Mouse (Mus musculus): ENCODE measurements around the gene Nop58.

Nop58 gene

DNA sequence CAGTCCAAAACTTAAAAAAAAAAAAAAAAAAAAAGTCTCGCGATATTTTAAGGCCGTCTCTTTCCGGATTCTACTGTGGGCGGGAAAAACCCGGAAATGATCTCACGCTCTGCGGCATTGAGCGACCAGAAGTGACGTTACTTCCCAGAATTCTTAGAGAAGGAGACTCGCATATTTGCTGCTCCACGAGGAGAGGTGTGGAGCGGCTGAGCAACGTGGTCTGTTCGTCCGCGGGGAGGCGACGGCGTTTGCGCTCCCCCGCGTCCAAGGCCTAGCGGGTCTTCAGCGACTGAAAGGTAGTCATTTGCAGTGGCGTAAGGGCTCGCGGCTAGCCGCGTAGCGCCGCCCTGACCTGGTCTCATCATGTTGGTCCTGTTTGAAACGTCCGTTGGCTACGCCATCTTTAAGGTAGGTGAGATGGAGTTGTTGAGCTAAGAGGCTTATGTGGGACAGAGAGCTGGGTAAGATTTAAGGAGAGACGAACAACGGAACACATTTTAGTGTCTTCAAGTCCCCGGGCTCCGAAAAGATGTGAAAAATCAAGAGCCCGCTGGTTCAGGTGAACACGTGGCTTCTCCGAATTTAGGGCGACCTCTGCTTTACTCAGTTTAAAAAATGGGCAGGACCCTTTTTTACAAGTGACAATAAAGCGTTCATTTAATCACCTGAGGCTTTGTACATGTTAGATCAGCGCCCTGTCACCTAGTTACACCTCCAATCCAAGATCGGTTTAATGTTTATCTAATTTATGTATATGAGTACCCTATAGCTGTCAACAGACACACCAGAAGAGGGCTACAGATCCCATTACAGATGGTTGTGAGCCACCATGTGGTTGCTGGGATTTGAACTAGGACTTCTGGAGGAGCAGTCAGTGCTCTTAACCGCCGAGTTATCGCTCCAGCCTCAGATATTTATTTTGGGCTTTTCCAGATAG lies at the start of gene Nop58:
Gene Nop58 (plus strand): TSS at position 153 of the 937 bp plus-strand sequence.
- CTCF ChIA-PET, result interaction anchor here in 3 of 4 experiments (0.6 to 1.2 kb wide), 6 partner anchors 10 to 219 kb away, joined by 4 to 5 read pairs (median 4); no protein-coding TSS in a partner anchor

DNA sequence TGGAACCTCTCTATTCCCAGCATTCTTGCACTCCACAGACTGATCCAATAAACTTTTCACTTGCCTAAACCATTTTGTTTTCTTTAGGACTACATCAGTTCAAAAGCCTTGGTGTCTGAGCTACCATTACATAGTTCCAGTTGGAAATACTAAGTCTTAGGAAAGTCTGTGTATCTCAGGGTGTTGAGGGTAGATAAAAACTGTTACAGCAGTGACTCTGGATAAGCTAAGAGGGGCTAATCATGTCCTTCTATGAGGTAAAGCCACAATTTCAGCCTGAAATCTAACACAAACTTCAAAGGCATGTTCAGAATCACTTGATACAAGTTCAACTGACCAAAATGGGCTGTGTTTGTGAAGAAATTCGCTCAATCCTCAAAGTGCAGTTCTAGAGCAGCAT lies 48.4 kb upstream of the Nop58 start:
- ChIA-PET CTCF (interaction anchor here in 3 of 4 experiments (0.6 to 1.2 kb wide), 4 partner anchors 13 to 69 kb away, joined by 3 to 5 read pairs (median 3); no protein-coding TSS in a partner anchor), POLR2A (interaction anchor here in 2 of 4 experiments (0.5 to 3.4 kb wide), 8 partner anchors 9 to 399 kb away, joined by 3 to 20 read pairs (median 4); partner anchors contain the start of genes Als2 (in 1 of the 2) and Nop58 (in 1 of the 2))

More for the DNA sequence above, at the start of gene Nop58:
- POLR2A ChIA-PET, result interaction anchor here (0.5 to 34.4 kb wide), 82 partner anchors 7 to 1455 kb away, joined by 3 to 1508 read pairs (median 4); partner anchors contain the start of genes Als2 (in 2 of the 4), Stradb (in 2 of the 4), Sumo1 (in 2 of the 4) and Trak2 (in 2 of the 4)

DNA sequence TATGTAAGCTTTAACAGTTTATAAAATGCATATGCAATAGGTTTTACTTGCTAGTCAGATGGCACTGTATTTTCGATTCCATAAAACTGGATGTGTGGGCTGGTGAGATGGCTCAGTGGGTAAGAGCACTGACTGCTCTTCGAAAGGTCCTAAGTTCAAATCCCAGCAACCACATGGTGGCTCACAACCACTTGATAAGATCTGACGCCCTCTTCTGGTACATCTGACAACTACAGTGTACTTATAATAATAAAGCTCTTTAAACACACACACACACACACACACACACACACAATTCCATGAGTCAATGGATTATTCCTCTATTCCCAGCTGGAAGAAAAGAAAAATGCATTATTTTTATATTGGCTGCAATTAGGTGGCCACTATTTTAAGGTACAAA lies 46.4 kb upstream of the Nop58 start:
- POLR2A ChIA-PET, result interaction anchor here in 2 of 4 experiments (0.8 to 1.4 kb wide), 10 partner anchors 9 to 401 kb away, joined by 3 to 4 read pairs (median 3); partner anchors contain the start of gene Als2 (in 1 of the 2)
- CTCF ChIA-PET, result interaction anchor here (0.5 to 1.2 kb wide), 11 partner anchors 10 to 1088 kb away, joined by 3 to 5 read pairs (median 3); partner anchors contain the start of gene Als2 (in 1 of the 4)

DNA sequence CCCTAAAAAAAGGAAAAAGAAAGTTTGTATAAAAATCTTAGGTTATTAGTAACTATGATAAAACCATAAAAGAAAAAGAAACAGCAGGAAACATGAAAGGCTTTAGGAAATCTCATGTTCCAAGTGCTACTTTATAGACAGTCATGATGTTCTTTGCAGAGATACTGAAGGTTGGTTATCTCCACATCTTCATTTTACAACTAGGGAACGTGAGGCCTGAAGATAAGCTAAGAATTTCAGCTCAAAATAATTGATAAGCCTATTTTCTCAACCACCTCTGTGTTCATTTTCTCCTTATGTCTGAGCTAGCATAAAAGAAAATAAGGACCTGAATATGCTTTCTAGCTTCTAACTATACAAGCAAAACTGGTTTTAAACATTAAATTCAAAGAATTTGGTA lies 42.3 kb upstream of the Nop58 start:
- POLR2A ChIA-PET, result interaction anchor here in 3 of 4 experiments (0.5 to 2.4 kb wide), 6 partner anchors 9 to 682 kb away, joined by 3 to 12 read pairs (median 3); no protein-coding TSS in a partner anchor
- CTCF ChIA-PET, result interaction anchor here in 2 of 4 experiments (0.7 to 1.0 kb wide), 2 partner anchors 29 to 30 kb away, joined by 3 to 4 read pairs; no protein-coding TSS in a partner anchor

DNA sequence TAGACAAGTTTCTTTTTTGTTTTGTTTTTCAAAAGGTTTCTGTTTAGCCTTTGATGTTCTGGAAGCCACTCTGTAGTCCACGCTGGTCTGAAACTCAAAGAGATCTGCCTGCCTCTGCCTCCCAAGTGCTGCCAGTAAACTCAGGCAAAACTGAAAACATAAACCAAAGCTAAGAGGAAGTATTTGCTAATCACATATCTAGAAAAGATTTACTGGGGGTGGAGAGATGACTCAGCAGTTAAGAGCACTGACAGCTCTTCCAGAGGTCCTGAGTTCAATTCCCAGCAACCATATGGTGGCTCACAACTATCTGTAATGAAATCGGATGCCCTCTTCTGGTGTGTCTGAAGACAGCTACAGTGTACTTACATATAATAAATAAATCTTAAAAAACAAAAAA lies 38.3 kb upstream of the Nop58 start:
- CTCF ChIA-PET, result interaction anchor here in 3 of 4 experiments (0.5 to 2.3 kb wide), 3 partner anchors 11 to 180 kb away, joined by 4 to 11 read pairs (median 8); no protein-coding TSS in a partner anchor
- POLR2A ChIA-PET, result interaction anchor here in 2 of 4 experiments (0.6 to 7.6 kb wide), 20 partner anchors 11 to 409 kb away, joined by 3 to 52 read pairs (median 4); partner anchors contain the start of genes Nop58 (in 2 of the 2) and Als2 (in 1 of the 2)

DNA sequence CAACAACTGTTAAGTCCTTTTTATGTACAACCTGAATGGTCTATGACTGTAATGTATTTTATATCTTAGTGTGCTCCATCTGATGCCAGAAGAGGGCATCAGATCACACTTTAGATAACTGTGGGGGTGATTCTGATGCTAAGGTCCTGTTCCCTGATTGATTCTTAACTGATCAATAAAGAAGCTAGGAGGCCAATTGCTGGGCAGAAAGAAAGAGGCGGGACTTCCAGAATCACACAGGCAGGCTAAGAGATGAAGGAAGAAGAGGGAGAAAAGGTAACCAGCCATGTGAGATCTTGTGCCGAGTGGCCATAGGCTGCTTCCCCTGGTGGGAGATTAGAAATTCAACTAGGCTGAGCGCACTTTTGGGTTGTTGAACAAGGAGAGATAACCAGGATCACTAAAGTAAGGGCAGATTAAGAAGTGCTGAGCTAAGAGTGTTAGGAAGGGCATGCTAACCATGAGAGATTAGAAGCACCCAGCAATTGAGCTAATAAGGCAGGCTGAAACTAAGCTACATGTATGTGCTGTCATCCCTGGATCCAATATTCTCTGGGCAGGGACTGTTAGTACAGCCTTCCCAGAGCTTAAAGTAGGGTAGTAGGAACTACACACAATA lies 33.5 kb upstream of the Nop58 start:
- POLR2A ChIA-PET, result interaction anchor here in 3 of 4 experiments (0.5 to 7.6 kb wide), 15 partner anchors 8 to 1297 kb away, joined by 3 to 52 read pairs (median 6); partner anchors contain the start of gene Nop58 (in 2 of the 3)

DNA sequence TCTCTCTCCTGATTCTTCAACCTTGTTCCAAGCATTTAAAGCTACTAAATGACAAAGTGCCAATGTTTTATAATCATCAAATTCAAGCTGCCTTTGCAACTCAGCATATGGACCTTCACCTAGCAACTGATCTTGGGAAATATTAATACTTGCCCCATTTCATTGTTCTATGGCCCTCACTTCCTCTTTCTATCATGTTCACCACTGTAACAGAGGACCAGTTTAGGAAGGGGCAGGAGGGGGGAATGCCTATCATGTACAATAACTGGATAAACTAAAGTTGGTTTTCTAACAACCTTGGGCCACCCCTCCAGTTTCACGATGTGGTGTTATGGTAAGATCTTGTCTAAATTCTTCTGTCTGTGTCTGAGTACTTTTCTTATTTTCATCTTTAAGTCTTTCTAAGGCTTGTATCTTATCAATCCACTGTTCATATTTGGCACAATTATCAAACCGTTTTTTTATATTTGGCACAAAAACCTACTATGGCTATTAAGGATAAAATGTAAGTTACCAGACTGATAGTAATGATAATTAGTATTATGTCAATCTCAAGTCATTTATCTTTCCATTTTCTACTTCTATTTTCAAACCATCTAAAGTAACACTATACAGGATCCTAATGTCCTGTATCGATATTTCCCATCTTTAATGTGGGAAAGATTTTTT lies 31.4 kb upstream of the Nop58 start:
- CTCF ChIA-PET, result no interaction called here
- POLR2A ChIA-PET, result interaction anchor here in 1 of 4 experiments (1.0 to 2.3 kb wide), 4 partner anchors 9 to 36 kb away, joined by 3 to 10 read pairs (median 5); no protein-coding TSS in a partner anchor

More for the DNA sequence above, 33.5 kb upstream of the Nop58 start:
- CTCF ChIA-PET, result interaction anchor here in 3 of 4 experiments (0.5 to 1.5 kb wide), 4 partner anchors 29 to 66 kb away, joined by 3 to 5 read pairs (median 4); no protein-coding TSS in a partner anchor

DNA sequence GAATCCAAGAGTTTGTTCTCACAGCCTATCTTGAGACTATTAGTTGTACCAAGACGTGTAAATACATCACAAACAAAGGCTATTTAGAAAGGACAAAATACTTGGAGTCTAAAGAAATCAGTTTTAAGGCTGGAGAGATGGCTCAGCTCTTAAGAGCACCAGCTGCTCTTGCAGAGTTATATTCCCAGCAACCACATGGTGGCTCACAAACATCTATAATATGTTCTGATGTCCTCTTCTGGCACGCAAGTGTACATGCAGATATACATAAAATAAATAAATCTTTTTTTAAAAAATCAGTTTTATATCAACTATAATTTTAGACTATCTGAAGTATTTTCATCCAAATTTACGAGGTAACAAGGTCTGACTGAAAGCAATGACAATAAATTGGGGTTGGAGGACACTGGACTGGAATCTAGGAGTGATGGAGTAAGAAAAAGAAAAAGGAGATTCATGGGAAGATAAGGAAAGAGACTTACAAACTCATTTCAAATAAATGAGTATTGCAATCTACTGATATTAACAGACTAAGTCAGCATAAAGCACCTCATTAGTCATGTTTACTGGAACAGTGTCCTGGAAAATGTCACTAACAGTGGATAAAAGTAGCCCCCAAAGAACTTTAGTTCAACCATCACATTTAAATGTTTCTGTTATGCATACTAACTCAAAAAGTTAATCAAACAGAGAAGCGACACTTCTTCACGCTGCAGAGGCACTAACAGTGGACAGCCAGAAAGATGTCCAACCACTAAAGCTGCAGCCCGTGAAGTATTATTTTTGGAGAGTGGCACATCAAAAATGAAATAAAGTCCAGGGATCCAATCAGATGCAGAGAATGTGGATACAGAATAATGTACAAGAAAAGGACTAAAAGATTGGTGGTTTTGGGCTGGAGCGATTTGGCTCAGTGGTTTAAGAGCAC lies 28.3 kb upstream of the Nop58 start:
- ChIA-PET POLR2A (interaction anchor here in 1 of 4 experiments (0.6 to 1.4 kb wide), 4 partner anchors 10 to 58 kb away, joined by 4 to 6 read pairs (median 4); no protein-coding TSS in a partner anchor), CTCF (interaction anchor here in 1 of 4 experiments (0.8 kb wide), 1 partner anchor 18 kb away, joined by 3 read pairs; no protein-coding TSS in a partner anchor)

DNA sequence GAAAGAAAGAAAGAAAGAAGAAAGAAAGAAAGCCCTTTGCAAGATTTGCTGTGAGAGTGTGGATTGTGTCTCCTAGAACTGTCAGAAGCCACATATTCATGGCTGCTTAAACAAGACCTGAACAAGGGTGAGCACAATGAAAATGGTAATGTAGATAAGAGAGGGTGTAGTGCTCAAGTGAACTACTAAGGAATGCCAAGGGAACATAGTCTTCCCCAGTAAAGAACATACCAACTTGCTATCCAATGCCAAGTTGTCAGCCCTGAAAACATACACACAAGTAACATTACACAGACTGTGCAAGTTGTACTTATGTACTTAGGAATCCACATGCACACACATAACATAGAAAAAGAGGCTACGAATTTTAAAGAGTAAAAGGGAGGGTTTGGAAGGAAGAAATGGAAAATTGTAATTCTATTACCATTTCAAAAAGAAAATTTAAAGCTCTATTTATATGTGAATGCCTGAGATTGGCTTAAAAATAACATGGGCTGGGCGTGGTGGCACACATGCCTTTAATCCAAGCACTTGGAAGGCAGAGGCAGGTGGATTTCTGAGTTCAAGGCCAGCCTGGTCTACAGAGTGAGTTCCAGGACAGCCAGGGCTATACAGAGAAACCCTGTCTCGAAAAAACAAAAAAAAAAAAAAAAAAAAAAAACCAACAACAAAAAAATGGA lies 21.2 kb upstream of the Nop58 start:
- CTCF ChIA-PET, result interaction anchor here in 2 of 4 experiments (0.6 to 0.7 kb wide), 2 partner anchors 204 to 230 kb away, joined by 3 to 4 read pairs; no protein-coding TSS in a partner anchor
- POLR2A ChIA-PET, result interaction anchor here in 3 of 4 experiments (0.6 to 12.3 kb wide), 12 partner anchors 14 to 714 kb away, joined by 3 to 388 read pairs (median 4); partner anchors contain the start of gene Nop58 (in 2 of the 3)

DNA sequence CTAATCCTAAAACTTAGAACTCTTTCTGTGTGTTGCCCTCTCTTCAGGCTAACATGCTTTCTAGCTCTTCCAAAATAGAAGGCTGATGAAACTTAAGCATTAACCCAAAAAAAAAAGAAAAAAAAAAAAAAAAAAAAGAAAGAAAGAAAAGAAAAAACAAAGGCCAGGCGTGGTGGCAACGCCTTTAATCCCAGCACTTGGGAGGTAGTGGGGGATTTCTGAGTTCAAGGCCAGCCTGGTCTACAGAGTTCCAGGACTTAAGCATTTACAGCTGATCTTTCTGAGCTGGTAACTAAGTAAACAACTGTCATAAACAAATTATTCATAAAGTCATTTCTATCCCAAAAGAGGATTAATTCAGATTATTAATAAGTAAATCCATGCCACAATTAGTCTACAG lies 15.9 kb upstream of the Nop58 start:
- CTCF ChIA-PET, result interaction anchor here in 3 of 4 experiments (0.5 to 1.3 kb wide), 5 partner anchors 50 to 1372 kb away, joined by 3 to 18 read pairs (median 3); no protein-coding TSS in a partner anchor
- POLR2A ChIA-PET, result interaction anchor here (0.6 to 12.3 kb wide), 31 partner anchors 8 to 1244 kb away, joined by 3 to 388 read pairs (median 4); partner anchors contain the start of genes Nop58 (in 3 of the 4) and Als2 (in 1 of the 4)

DNA sequence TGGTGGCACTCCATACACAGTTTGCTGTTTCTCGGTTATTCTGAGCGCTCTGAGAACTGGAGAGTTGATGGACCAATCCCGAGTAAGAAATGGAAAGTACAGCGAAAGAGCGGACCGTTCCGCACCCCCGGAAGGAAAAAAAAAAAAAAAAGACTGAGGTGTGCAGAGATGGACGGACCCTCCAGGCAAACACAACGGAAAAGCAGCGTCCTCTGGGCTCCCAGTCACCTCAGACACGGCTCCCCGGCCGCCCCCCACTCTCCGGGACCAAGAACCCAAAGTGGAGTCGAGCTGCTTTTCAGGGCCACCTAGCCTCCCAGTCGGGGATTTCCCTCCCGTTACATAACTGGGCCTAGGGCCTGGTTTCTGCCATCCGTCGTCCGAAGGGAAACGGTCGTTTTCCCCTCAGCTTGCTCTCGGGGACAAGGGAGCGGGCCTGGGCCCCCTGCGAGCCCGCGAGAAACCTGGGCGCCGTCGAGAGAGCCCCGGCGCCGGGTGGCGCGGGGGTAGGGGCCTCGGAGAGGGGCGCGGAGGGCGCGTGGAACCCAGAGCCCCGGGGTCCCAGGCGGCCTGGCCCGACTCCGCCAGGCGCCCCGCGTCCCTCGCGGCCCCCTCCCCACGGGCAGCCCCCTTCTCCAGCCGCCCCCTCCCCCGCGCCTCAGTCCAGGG lies 14.7 kb upstream of the Nop58 start:
- POLR2A ChIA-PET, result interaction anchor here in 3 of 4 experiments (0.5 to 12.3 kb wide), 17 partner anchors 9 to 540 kb away, joined by 3 to 388 read pairs (median 4); partner anchors contain the start of gene Nop58 (in 2 of the 3)
- CTCF ChIA-PET, result no interaction called here

DNA sequence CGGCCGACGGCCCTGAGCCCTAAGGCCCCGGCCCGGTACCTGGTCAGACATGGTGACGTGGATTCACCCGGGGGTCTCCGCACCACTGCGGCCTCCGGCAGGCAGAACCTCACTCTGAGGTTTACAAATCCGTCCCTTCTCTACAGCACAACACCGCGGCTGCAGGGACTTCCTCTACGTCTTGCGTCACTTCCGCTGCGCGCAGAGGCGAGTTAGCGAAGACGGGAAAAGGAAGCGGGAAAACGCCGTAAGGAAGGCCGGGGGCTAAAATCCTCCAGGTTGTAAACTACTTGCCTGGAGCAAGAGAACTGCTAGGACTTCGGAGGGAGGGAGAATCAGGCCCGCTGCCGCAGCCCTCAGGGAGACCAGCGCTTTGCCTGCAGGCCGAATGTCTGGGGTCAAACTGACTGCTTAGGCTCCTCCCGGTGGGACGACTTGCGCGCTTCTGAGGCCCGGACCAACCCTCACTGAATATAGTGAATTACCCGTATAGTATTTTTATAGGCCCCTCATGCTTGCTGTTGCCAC lies 14.1 kb upstream of the Nop58 start, which contains the start of gene Sumo1:
Gene Sumo1 (minus strand): TSS at position 194 of the 528 bp plus-strand sequence.
- POLR2A ChIA-PET, result interaction anchor here in 2 of 4 experiments (0.8 to 12.3 kb wide), 13 partner anchors 9 to 434 kb away, joined by 3 to 388 read pairs (median 5); partner anchors contain the start of gene Nop58 (in 2 of the 2)
- CTCF ChIA-PET, result no interaction called here

DNA sequence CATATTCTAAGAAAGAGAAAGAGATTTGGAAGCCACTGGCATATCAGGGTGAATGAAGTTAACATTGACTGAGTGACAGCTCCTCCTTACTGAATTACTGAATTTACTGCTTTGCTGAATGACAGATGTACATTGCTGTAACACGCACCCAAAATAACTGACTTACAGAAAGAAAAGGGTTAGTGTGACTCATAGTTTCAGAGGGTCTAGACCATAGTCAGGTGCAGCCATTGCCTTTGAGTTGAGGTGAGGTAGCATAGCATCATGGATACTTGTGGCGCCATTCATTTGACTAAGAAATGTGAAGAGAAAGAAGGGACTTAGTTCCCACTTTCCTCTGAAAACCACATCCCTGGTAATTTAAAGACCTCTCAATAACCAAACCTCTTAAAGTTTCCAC lies 11.1 kb upstream of the Nop58 start:
- CTCF ChIA-PET, result no interaction called here
- POLR2A ChIA-PET, result interaction anchor here in 2 of 4 experiments (1.0 to 3.5 kb wide), 5 partner anchors 8 to 15 kb away, joined by 3 to 17 read pairs (median 4); partner anchors contain the start of gene Nop58 (in 2 of the 2)

Measured in embryonic stem cell, embryonic (primary cell).